Mouse (Mus musculus): ENCODE measurements around the gene Rai1.

Gene Rai1

DNA sequence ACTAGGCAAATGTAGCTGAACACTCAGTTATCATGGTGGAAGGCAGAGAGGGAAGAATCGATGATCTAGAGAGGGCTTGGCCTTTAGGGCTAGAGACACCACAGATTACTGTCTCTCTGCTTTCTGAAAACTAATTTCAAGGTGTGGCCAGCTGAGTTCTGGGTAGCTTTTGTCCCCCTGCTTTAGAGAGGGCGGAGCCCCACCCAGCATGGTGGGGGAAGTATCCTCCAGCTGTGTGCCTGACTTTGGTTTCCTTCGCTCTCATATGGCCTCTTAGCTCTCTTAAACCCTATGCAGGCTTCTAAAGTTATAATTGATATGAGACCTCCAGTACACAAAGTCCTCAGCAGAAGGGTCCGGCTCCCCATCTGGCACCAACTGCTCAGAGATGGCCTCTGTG is 58.5 kb downstream of the Rai1 start:
- DNase-seq (ENCODE audit: low read depth) = no peak

DNA sequence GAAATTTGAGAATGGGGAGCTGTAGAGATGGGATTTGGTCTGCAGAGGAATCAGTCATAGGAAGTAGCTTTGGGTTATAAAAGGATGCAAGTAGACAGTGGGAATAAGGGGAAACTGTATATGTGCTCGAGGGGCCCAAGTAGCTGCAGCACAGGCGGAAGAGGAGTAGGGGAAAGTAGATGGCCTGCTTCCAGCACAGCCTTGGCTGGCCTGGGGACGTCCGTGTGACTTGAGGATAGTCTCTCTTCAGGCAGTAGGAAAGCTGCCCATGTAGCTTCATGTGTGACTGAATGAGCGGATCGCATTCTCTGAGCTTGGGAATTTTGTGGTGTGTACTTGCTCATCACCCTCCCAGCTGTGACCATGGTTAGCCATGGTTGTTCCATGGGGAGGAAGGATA is 59.6 kb downstream of the Rai1 start:
- no peak for DNase-seq (ENCODE audit: low read depth)

DNA sequence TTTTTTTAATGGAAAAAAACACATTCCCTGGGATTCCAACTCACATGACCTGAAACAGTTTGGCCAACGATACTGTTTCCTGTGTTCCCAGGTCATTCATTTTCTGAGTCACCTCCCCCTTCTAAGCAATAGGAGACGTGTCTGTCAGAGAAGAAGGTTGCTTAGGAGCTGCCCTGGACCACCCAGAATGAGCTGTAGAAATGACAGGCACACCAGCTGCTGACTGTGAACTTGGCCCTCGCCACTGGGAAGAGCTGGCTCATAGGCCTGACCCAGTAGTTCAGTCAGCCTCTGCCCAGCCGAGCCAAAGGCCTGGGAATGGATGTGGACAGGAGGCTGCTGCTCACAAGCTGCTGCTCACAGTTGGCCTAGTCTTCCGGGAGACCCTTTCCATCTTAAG is 60.3 kb downstream of the Rai1 start:
- peak; percentile 90 for DNase-seq (ENCODE audit: low read depth)

DNA sequence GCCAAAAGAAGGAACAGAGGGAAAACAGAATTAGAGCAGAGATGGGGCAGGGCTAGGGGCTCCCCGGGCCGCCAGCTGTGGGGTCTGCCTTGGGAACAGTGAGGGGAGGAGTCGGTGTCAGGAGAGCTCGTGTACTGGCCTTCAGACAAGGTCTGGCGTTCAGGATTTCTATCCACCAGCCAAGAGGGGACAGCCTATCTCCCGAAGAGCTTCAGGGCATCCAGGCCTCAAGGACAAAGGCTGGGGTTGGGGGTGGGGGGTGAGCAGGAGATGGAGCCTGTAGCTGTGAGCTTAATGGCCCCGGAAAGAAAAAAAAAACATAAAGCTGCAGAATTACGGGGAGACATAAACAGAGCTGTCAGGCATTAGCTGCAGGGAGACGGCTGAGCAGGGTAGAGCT is 64.0 kb downstream of the Rai1 start:
- DNase-seq (ENCODE audit: low read depth) = no peak

DNA sequence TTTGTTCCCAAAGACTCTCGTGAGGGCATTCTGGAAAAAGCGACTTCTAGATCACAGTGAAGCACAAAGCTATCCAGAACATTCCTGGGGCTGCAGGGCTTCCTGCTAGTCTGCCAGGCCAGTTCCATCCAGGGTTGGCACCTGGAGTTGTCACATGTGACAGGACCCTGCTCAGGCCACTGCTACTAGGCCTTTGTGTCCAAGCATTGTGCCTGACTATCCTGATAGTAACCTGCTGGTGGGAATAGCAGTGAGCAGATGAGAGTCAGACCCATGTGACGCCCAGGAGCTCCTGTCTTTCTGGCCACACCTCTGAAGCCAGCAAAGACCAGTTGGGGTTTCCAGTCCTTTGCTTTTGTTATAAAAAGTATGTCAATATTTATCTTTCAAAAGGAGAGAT is 67.3 kb downstream of the Rai1 start:
- DNase-seq (ENCODE audit: low read depth) = no peak

DNA sequence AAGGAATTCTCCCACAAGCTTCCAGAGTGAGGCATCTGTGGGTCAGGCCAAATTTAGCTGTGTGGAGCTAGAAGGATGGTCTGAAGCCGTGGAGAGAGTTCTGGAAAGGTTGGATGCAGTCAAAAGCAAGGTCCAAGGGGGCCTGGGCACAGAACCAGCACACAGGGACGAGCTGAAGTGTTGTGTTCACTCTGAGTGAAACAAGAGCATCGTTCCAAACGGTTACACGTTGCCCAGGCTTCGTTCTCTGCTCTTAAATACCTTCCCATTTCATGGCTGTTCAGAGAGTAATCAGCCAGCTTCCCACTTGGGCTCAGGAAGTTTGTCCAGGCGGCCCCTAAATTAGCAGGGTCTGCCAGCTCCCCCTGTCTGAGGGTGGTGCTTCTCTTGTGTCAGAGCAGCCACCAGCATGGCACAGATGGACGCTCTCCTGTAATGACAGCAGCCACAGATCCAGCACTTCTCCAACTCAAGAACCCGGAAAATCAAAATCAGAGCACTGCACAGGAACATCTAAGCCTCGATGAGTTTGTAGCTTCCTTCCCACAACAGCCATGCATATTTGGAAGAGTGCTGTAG is 68.9 kb downstream of the Rai1 start:
- DNase-seq (ENCODE audit: low read depth) = no peak

DNA sequence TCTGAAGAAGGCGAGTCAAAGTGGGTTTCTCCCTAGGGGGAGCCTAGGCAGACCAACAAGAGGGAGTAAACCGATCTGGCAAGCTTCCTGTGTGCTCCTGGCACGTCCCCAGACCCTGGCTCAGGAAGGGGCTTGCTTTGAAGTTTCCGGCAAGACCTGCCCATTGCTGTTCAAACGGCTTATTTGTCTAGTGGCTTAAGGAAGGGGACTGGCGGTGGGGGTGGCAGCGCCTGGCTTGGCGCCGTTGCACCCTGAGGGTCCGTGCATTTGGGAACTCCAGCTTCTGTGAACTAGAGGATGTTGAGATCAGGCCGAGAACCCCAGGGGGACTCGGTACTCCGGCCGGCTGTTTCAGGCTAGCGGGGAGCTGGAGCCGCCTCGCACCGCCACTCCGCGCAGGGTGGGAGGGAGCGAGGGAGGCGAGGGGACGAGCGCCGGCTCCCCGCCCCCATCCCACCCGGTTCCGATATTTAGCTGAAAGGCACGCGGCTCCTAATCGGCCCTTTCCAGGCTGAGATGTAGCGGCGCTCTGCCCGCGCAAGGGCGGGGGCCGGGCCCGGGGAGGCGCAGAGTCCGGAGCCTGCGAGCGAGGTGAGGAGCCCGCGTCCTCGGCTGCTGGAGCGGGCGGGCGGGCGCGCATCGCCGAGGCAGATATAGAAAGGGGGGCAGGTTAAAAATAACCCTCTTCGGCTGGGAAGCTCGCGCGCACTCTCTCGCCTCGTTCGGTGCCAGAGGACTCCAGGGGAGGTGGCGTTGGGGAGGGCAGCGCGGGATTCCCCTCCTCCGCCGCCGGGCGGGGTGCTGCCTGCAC is 70.8 kb downstream of the Rai1 start:
- no peak for DNase-seq (ENCODE audit: low read depth)

DNA sequence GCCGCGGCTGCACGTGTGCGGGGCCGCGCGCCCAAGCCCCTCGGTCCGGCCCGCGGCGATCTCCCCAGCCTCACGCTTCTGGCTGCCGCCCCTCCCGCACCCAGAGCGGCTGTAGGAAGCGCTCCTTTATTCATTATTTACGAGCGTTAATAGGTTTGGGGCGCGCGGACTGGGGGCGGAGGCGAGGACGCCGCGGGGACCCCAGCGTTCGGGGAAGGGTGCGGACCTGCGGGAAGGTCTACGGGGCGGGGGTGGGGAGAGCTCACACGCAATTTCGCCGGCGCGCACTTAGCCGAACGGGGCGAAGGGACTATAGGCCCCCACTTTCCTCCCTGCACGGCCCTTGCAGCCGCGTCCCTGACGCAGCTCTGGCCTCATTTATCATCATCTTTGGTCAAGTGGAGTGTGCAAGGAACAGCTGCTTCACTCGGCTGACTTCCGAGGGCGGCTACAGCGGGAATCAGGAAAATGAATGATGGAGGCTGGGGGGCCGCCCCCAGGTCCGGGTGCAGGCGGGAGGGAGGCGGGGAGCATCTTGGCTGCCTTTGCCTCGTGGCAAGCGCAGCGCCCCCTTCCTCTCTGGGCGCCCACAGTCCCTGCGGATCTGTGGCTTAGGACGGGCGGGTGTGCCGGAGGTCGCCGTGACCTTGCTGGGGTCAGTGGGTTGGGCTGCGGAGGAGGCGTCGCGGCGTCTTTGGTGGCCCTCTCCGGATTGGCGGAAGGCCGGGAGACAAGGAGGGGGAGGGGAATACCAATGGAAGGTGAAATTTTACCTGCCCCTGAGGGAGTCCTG is 71.6 kb downstream of the Rai1 start:
- no peak for DNase-seq (ENCODE audit: low read depth)

DNA sequence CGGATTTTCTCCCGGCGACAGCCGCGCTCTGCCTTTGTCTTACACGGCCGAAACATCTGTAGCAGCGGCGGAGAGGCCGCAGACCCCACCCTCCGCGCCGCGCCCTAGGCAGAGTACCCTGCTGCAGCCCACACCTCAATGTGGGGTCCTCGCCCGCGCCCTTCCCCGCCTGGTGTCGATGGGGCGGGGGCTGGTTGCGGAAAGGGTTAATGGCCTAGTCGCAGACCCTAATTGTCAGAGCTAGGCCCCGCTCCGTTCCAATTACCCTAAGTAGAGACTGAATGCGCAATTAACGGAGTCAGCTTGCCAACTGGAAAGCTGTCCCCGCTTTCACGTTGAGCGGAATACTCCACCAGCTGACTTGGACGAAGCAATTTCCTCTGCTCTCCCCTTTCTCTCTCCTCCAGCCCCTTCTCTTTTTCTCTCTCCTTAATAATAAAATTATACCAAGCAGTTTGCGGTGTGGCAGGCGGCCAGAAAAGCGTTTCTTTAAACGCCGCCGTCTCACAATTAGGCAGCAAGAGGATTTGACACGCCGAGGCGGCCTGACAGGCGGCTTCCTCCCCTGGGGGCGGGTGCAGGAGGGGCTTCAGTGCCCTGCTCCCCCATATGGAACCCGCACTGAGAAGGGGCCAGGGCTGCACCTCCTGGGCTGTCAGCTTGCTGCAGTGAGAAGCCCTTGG is 72.3 kb downstream of the Rai1 start:
- no peak for DNase-seq (ENCODE audit: low read depth)

DNA sequence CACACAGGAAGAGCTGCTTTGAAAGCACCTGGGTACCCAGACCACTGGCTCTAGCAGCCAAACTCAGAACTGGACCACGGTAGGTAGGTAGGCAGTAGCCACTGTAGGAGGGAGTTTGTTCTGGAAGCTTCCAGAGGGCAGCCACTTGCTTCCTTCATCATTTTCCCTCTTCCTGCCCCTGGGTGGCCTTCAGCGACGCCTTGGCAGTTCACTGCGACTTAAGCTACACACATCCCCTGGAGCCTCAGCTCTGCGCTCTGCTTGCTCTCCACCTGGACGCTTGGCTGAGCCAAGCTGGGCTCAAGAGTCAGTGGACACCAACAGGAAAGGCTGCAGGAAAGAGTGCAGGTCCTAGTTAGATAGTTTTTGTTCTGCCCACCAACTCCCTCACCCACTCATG is 73.2 kb downstream of the Rai1 start:
- no peak for DNase-seq (ENCODE audit: low read depth)

DNA sequence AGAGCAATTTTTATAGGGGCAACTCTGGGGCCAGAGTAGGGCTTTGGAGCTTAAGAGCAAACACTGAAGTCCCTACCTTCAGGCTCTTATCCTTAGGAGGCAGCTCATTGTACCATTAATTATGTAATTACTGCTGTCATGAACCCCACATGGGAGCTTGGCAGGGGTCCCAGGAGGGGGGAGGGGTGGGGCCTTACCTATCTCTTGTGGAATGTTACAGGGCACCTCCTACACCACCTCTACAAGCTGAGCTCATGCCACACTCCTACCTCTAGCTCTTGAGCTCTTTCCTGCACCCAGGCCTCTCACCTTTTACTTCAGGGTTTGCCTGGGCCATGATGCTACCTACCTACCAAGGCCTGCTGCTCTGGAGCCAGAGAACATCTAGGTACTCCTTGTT is 73.7 kb downstream of the Rai1 start:
- no peak for DNase-seq (ENCODE audit: low read depth)

DNA sequence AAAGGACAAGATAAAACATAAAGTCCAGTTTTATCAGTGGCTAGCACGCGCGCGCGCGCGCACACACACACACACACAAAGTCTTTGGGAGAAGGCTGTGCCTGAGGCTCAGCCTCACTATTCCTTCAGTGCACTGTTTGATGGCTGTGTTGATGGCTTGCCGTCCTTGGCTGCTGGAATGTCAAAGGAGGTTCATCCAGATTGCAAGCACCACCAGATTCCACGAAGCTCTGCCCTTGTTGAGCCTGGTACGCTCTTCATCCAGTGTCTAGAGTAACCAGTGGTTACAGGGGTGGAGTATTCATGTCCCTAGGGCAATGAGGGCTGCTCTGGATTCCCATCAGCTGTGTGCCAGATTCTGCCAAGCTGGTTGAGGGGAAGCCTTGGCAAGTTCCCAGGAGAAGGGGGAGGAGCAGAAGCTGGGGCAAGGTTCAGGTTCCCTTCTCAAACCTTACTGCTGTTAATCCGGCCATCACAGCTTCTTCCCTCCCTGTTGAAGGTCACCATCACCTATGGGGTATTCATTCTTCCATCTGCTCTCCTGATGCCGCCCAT is 77.4 kb downstream of the Rai1 start:
- DNase-seq (ENCODE audit: low read depth) = no peak

DNA sequence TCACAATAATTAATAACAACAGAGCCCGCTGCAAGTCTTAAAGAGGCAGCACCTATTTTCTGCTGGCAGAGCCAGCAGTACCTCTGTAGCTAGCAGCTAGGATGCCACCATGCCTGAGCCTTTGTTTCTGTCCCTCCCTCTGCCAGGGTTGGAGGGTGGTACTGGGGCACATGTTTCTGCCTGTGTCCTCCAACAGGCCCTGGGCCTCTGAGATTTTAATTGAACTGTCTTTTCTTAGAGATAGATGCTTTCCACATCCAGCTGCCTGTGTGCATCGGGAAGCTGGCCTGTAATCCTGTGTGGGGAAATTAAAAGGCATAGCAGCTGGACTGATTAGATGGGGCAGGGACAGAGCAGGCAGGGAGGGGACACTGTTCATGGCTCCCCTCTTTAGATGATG is 77.9 kb downstream of the Rai1 start:
- DNase-seq (ENCODE audit: low read depth) = no peak

DNA sequence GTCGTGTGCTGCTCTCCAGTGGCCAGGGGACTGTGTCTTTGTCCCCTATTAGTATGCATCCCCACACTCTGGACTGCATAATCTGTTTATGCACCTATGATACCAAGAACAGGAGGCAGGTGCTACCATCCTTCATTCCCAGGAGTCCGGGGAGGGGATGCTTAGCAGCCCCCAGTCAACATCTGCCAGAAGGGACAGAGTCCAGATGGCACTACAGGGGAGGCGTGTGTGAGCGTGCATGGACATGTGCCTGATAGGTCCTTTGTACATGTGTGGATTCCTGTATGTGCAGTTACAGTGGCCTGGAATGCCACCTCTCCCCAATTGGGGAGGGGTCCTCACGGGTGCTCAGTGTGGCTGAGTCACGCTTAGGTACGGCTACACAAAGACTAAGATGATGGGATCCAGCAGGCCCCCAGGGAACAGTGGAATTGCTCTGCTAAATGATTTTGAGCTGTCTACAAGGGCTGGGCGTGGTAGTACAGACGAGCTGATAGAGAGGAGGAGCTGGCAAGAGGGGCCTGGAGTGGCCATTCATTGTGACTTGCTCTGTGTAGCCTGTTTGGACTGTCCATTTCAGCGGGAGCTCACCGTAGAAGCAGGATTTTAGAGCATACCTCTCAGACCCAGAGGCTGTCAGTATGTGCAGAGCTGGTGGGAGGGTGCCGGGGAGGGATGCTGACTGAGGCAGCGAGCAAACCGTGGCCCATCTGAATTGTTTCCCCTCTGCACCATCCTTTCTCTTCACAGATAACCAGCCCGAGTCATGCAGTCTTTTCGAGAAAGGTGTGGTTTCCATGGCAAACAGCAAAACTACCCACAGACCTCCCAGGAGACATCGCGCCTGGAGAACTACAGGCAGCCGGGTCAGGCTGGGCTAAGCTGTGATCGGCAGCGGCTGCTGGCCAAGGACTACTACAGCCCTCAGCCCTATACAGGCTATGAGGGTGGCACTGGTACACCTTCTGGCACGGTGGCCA is 79.8 kb downstream of the Rai1 start:
- DNase-seq (ENCODE audit: low read depth) = no peak

DNA sequence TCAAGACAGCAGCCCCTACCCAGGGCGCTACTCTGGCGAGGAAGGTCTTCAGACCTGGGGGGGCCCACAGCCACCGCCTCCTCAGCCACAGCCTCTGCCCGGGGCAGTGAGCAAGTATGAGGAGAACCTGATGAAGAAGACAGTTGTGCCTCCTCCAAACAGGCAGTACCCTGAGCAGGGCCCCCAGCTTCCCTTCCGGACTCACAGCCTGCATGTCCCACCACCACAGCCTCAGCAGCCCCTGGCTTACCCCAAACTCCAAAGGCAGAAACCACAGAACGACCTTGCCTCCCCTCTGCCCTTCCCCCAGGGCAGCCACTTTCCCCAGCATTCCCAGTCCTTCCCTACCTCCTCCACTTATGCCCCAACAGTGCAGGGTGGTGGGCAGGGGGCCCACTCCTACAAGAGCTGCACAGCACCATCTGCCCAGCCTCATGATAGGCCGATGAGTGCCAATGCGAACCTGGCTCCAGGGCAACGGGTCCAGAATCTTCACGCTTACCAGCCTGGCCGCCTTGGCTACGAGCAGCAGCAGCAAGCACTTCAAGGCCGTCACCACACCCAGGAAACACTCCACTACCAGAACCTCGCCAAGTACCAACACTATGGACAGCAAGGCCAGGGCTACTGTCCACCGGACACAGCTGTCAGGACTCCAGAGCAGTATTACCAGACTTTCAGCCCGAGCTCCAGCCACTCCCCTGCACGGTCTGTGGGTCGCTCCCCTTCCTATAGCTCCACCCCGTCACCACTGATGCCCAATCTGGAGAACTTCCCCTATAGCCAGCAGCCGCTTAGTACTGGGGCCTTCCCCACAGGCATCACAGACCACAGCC is 80.8 kb downstream of the Rai1 start:
- DNase-seq (ENCODE audit: low read depth) = no peak

DNA sequence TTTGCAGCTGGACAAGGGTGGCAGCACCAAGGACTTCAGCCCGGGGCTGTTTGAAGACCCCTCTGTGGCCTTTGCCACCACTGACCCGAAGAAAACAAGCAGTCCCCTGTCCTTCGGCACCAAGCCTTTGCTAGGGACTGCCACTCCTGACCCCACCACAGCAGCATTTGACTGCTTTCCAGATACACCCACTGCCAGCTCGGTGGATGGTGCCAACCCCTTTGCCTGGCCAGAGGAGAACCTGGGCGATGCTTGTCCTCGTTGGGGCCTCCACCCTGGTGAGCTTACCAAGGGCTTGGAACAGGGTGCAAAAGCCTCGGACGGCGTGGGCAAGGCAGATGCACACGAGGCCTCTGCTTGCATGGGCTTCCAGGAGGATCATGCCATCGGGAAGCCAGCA is 82.3 kb downstream of the Rai1 start:
- DNase-seq (ENCODE audit: low read depth) = no peak

DNA sequence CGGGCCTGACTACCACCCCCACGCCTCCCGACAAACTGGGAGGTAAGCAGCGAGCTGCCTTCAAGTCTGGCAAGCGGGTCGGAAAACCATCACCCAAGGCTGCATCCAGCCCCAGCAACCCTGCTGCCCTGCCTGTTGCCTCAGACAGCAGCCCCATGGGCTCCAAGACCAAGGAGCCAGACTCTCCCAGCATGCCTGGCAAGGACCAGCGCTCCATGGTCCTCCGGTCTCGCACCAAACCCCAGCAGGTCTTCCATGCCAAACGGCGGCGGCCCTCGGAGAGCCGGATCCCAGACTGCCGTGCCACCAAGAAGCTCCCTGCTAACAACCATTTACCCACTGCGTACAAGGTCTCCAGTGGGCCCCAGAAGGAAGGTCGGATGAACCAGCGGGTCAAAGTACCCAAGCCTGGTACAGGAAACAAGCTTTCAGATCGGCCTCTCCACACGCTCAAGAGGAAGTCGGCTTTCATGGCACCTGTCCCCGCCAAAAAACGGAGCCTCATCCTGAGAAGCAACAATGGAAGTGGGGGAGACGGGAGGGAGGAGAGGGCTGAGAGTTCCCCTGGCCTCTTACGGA is 83.6 kb downstream of the Rai1 start:
- no peak for DNase-seq (ENCODE audit: low read depth)

DNA sequence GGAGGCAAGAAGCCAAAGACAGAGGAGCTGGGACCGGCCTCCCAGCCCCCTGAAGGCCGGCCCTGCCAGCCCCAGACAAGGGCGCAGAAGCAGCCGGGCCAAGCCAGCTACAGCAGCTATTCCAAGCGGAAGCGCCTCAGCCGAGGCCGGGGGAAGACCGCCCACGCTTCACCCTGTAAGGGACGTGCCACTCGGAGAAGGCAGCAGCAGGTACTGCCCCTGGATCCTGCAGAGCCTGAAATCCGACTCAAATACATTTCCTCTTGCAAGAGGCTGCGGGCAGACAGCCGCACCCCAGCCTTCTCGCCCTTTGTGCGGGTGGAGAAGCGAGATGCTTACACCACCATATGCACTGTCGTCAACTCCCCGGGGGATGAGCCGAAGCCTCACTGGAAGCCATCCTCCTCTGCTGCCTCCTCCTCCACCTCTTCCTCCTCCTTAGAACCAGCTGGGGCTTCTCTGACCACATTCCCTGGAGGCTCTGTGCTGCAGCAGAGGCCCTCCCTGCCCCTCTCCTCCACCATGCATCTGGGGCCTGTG is 84.8 kb downstream of the Rai1 start:
- DNase-seq (ENCODE audit: low read depth) = no peak

DNA sequence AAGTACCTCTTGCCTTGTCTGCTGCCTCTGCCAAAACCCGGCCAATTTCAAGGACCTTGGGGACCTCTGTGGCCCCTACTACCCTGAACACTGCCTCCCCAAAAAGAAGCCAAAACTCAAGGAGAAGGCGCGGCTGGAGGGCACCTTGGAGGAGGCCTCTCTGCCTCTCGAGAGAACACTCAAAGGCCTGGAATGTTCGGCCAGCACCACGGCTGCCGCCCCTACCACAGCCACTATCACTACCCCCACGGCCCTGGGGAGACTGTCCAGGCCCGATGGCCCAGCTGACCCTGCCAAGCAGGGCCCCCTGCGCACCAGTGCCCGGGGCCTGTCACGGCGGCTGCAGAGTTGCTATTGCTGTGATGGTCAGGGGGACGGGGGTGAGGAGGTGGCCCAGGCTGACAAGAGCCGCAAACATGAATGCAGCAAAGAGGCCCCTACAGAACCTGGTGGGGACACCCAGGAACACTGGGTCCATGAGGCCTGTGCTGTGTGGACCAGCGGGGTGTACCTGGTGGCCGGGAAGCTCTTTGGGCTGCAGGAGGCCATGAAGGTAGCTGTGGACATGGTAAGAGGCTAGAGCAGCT is 85.3 kb downstream of the Rai1 start:
- no peak for DNase-seq (ENCODE audit: low read depth)
